Mouse (Mus musculus) hindlimb bud, embryonic 11.5 days (tissue): ENCODE measurements around the gene Akr1b8.
A peak's percentile ranks its signal among the peaks of the same experiment; 100 is the strongest.
"Not testable (repeated sequence)": the region's sequence is repeated elsewhere in the genome, so short reads cannot be mapped to it uniquely, and the experiment has no call there.

Experiments used
- DNase-seq: peaks from one replicate; pipeline ENCODE4 v3.0.0-alpha.2; 2012; ENCODE audit warnings: low read depth, low spot score; ENCODE audit errors: extremely low spot score

The Akr1b8 gene

DNA sequence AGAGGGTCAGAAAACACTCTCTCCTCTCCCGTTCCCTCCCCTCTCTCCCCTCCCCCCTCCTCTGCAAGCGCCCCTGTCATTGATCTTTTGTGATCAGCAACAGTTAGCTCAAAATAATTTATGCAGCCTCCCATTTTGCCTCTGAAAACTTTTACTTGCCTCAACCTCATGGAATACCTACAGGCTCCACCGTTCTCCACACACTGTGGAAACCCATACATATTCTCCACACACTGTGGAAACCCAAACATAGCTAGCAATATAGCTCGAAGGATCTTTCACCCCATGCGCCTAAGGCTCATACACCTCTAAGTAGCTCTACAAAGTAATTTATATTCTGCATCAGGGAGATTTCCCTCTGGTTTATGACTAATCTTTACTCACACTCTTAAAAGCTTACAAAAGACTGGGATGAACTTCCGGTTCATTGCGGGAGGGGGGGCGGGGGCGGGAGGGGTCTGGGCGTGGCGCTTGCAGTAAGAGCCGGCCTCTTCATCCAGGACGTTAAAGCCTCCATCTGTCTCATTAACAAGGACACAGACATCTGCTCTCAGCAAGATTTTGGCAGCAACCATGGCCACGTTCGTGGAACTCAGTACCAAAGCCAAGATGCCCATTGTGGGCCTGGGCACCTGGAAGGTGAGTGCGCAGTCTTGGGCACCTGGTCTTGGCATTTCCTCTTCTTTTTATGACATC is at the start of gene Akr1b8:
Gene Akr1b8, plus strand, starts transcription at position 462 of the 696 bp plus-strand sequence.
- DNase-seq = no peak

DNA sequence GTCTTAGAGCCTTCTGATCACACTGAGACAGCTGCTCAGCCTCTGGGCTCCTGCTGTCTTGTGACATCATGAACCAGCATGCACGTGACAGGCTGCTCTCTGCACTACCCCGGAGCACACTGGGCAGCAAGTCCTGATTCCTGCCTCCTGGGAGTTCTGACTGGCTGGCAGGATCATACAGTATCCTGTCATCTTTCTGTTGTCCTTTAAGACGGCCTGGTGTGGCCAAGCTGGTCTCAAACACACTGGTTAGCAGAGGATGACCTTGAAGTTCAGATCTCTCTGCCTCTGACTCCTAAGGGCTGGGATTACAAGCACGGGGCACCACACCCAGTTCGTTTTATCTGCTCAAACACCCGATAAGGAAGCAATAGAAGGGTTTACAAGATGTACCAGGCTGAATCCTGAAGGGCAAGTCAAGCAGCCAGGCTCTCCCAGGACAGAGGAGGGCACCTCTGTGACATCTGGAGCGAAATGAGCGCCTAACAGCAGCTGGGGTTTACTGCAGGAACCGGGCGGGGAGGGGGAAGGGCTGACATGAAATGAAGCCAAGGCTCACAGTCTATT is 49.2 kb upstream of the Akr1b8 start:
- no peak for DNase-seq

DNA sequence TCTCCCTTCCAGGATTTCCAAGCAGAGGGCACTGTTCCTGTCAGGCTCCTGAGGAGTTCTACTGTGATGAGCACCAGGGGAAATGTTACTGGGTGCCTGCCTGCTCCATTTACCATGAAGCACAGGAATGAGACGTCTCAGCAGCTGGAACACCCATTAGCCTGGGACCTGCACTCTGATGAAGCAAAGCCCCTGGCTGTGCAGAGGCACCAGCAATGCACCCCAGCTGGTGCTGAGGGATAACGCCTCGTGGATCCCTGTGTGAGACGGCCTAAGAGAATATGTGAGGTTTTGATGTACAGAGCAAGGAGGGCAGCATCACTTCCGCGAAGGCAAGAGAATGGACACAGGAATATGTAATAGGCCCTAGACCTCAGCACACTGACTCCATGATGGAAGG is 47.1 kb upstream of the Akr1b8 start:
- no peak for DNase-seq

DNA sequence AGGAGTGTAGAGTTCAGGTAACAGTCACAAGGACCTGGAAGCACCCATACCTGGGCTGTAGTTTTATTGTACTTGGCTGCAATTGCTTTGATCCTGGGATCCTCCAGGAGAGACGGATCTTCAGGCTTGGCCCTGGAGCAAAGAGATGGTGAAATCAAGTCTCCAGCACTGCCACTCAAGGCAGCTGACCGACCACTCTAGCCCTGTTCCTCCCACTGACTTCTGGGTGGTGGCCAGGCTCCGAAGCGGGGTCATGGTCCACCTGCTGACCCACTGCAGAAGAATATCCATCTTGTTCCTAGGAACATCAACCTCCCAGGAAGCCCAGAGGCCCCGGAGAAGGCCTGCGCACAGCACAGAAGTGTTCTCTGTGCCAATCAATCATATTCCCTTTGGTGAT is 44.4 kb upstream of the Akr1b8 start:
- no peak for DNase-seq

- no peak for DNase-seq
Measured at GRCm38 (mm10) chr6:34310023-34310595, 43.8 kb upstream of the Akr1b8 start.

DNA sequence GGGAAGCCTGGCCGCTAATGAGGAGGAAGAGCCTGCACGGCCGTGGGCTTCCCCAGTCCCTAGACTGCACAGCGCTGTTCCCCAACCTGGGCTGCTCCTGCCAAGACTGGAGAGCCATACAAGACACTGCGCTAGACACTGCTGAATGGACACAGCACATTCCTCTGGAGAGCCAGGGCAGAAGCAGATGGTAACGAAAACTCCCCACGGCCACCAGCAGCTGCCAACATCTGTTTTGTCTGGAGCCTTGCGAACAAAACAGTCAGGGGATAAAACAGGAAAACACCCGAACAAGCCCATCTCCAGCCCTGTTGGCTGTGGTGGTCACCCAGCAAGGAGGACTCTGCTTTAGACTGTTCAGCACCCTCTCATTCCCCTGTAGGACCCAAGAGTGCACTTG is 40.5 kb upstream of the Akr1b8 start:
- no peak for DNase-seq

GRCm38 (mm10) chr6:34313921-34314320 is 40.0 kb upstream of the Akr1b8 start:
- no peak for DNase-seq

DNA sequence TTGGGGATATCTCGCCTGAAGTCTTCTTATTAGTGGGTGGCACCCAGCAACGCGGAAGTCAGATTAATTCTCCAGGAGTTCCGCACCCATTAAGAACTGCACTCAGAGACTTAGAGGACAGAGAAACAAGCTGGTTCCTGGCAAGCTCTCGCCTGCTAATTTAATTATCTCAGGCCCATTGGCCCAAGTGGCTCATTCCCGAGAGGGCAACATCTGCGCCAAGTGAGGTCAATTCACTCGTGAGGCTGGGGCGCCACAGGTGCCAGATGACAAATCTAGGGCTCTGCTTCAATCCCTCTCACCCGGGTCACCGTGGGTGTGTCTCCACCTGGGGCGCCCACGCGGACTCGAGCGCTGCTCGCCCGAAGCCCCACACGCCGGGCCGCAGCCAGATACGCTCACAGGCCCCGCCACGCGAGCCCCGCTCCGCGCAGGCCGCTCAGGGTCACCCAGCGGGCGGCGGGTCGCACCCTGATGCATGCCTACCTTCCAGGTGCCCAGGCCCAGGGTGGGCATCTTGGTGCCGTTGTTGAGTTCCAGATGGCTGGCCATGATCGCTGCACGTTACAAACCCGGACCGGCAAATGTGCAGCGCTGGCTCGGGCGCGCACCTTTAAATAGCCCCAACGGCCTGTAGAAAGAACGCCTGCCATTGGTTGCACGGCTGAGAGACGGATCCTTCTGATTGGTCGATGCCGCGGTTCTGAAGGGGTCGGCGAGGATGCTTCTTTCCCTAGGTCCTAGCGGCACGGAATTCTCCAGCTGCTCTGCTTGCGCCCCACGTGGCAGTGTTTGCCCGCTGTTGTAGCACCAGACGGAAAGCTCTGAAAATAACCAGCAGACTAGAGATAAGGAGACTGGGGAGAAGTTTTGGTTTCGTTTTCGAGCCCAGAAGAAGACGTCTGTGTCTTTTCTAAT is 36.8 kb upstream of the Akr1b8 start, which contains the start of gene Akr1b3:
Gene Akr1b3, minus strand, starts transcription at position 625 of the 918 bp plus-strand sequence.
- DNase-seq = peak; percentile 93

DNA sequence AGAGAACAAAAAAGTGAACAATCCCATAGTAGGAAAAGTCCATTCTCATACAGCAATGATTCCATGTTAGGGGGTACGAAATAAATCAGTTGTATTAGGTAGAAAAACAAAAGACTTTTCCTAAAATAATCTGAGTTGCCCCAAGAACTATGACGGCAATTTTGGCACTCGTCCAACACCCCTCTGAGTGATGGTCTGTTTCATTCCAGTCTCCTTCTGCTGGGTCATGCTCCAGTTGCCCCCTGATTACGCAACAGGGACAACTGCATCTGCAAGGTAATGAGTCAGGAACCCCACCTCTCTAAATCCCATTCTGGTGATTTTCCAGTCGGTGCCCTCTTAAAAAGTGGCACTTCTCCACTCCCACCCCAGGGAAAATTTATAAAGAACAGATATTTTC is 35.7 kb upstream of the Akr1b8 start:
- DNase-seq = no peak

GRCm38 (mm10) chr6:34318636-34319035 is 35.3 kb upstream of the Akr1b8 start:
- DNase-seq = no peak

GRCm38 (mm10) chr6:34322121-34322520 is 31.8 kb upstream of the Akr1b8 start:
- no peak for DNase-seq

DNA sequence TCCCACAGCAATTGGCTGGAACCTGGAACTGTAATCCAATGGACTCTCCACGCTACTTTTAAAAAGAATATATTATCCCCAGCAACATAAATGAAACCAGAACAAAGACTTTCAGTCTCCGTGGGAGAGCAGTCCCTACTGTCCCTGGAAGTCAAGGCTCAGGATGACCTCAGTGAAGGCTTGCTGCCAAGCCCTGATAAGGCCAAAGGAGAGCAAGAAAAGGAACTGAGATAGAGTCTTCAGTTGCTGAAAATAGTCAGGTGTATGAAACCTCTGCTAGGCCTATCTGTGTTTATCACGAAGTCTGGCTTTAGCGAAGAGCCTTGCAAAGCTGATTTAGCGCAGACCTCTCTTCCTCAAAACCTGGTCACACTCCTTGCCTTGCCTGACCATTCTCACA is 22.5 kb upstream of the Akr1b8 start:
- DNase-seq = no peak

DNA sequence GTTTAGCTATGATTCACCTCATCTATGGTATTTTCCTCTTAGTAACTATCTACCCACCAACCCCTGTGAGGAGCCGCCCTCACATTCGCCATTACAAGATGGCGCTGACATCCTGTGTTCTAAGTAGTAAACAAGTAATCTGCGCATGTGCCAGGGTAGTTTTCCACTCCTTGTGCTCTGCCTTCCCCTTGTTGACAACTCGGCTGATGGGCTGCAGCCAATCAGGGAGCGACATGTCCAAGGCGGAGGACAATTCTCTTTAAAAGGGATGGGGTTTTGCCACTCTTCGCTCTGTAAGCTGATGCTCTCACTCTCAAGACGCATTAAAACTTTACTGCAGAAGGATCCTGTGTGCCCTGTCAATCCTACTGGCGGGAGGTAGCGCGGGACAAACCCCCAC is 22.1 kb upstream of the Akr1b8 start:
- DNase-seq = not testable (repeated sequence)

DNA sequence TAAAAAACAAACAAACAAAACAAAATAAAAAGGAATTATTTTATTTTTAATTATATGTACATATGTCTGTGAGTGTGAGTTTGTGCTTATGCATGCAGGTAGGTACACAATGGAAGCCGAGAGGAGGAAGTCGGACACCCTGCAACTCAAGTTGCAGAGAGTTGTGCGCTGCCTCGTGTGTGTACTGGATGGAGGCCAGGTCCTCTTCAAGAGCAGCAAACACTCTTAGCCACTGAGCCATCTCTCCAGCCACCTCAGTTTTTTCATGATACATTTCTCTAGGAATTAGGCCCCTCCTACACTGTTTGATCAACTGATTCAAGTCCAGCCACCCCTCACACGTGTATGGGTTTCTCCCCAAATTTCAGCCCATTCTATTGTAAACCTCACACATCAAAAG is 19.2 kb upstream of the Akr1b8 start:
- DNase-seq = no peak

DNA sequence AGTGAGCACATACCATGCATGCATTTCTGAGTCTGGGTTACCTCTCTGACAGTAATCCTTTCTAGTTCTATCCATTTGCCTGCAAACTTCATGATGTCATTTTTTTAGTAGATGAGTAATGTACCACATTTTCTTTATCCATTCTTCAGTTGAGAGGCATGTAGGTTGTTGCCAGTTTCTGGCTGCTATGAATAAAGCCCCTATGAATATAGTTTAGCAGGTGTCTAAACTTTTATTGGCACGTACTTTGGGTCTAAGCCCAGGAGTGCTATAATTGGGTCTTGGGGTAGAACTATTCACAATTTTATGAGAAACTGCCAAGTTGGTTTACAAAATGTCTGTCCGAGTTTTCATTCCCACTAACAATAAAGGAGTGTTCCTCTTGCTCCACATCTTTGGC is 16.1 kb upstream of the Akr1b8 start:
- no peak for DNase-seq

- no peak for DNase-seq
Measured at GRCm38 (mm10) chr6:34341991-34342390, 11.9 kb upstream of the Akr1b8 start.

DNA sequence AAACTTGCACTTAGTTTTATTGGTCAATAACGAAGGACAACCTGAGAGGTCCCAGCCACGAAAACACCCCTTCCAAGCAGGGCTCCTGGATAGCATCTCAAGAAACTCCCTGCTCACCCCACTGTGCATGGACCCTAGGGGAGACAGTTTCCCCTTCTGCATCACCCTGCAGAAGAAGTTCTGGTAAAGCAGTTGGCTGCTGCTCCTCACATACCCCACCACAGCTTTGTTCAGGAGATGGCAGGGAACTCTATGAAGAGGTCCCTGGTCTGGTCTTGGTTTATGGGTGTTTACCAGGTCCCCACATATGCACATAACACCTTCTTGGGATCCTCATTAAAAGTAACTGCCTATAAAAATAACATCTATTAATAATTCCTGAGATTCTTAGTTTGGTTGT is 11.4 kb upstream of the Akr1b8 start:
- no peak for DNase-seq

DNA sequence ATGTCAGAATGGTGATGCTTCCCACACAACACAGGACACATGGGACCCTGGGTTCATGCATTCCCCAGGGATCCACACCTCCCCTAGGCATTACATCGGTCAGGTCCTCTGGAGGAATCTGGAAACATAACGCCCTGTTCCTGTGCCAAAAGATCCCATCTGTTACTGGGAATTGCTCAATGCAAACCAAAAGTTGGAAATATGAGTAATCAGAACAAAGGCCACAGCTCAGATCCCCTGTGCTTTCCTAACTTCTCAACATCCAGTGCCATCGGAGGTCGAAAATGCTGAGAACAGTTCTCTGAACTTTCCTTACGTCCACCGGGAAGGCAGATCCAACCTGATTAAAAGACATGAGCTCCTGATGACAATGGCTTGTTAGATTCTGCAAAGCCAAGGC is 10.5 kb upstream of the Akr1b8 start:
- DNase-seq = no peak

DNA sequence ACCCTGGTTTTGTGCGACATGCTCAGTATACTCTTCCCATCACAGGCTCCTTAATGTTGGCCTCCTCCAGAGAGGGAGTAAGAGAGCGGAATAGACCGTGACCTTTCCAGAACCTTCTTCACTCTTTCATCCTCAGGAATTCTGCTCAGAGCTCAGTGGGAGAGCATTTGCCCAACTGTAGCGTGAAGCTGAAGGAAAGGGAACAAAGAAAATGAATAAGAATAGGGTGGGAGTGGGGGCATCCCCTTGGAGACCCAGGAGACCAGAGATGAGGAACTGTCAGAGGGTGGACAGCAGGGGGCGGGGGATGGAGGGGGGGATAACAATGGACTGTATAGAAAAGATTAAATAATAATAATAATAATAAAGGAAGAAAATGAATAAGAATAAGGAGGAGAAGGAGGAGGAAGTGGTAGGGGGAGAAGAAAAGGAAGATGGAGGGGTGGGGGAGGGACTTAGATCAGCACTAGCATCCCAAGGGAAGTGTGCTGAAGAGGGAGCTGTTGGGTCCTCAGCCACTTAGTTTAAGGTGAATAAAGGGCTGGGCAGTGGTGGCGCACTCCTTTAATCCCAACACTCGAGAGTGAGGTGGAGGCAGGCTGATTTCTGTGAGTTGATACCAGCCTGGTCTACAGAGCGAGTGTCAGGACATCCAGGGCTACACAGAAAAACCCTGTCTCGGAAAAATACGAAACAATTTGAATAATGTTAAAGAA is 9.6 kb upstream of the Akr1b8 start:
- no peak for DNase-seq

- no peak for DNase-seq
Measured at GRCm38 (mm10) chr6:34344935-34345334, 9.0 kb upstream of the Akr1b8 start.
